Mouse (Mus musculus) spleen, adult 2 months (tissue): Measurements from ENCODE around the gene Gm10318. TPM values are rescaled to one million over a fixed set of nuclear protein-coding genes. Genes with fewer than 3 reads are reported as not detected.

Source experiments
- DNase-seq, 2 experiments: peaks; one replicate each; pipeline versions ENCODE4 v3.0.0 to v3.0.0-alpha.2; 2012 to 2021; ENCODE audit warnings: low spot score in 2 of 2, low read depth in 1 of 2
- H3K27ac ChIP-seq: fragments of 200-500 bp; 2 replicates; pipeline ENCODE4 v1.5.1; 2012; ENCODE audit warnings: low read length, inconsistent platforms; ENCODE audit not compliant: insufficient read depth
- H3K27me3 ChIP-seq: fragments of 200-500 bp; 2 replicates; pipeline ENCODE4 v1.6.1; 2012; ENCODE audit warnings: mild to moderate bottlenecking, moderate library complexity, low read length, inconsistent platforms; ENCODE audit not compliant: control insufficient read depth, insufficient read depth
- H3K36me3 ChIP-seq: fragments of 200-500 bp; 2 replicates; pipeline ENCODE4 v1.6.1; 2012; ENCODE audit warnings: mild to moderate bottlenecking, low read length, inconsistent platforms; ENCODE audit not compliant: control insufficient read depth, insufficient read depth
- H3K4me1 ChIP-seq: fragments of 200-500 bp; 2 replicates; pipeline ENCODE4 v1.6.1; 2011; ENCODE audit warnings: inconsistent platforms; ENCODE audit not compliant: control insufficient read depth, insufficient read depth, insufficient read length
- H3K4me3 ChIP-seq: fragments of 200-500 bp; 2 replicates; pipeline ENCODE4 v1.5.1; 2011; ENCODE audit warnings: mild to moderate bottlenecking, inconsistent platforms; ENCODE audit not compliant: insufficient read depth, insufficient read length; ENCODE audit errors: extremely low read depth
- CTCF ChIP-seq: fragments of 200-500 bp; IDR thresholded peaks from 2 replicates; pipeline ENCODE4 v1.5.1; 2011; ENCODE audit warnings: mild to moderate bottlenecking, inconsistent platforms; ENCODE audit not compliant: insufficient read depth, insufficient read length, insufficient replicate concordance; ENCODE audit errors: extremely low read depth
- POLR2A ChIP-seq: fragments of 200-500 bp; IDR thresholded peaks from 2 replicates; pipeline ENCODE4 v1.6.1; 2011; ENCODE audit warnings: low read depth, low read length, inconsistent platforms
- WGBS: fragments of 180-500 bp; shearing (Covaris S2); methylation state at CpG from one replicate; pipeline ENCODE4 v1.1.7; 2018; 5-methylcytosine and 5-hydroxymethylcytosine counted together
- polyA plus RNA-seq: library from polyadenylated mRNA; depleted of rRNA; stranded (reverse); fragments of >200 nt; gene quantifications from 2 replicates; pipeline ENCODE4 v1.2.3, GENCODE M21; 2012; rRNA removed

The Gm10318 gene
- polyA plus RNA-seq, 1 experiment: not detected

DNA sequence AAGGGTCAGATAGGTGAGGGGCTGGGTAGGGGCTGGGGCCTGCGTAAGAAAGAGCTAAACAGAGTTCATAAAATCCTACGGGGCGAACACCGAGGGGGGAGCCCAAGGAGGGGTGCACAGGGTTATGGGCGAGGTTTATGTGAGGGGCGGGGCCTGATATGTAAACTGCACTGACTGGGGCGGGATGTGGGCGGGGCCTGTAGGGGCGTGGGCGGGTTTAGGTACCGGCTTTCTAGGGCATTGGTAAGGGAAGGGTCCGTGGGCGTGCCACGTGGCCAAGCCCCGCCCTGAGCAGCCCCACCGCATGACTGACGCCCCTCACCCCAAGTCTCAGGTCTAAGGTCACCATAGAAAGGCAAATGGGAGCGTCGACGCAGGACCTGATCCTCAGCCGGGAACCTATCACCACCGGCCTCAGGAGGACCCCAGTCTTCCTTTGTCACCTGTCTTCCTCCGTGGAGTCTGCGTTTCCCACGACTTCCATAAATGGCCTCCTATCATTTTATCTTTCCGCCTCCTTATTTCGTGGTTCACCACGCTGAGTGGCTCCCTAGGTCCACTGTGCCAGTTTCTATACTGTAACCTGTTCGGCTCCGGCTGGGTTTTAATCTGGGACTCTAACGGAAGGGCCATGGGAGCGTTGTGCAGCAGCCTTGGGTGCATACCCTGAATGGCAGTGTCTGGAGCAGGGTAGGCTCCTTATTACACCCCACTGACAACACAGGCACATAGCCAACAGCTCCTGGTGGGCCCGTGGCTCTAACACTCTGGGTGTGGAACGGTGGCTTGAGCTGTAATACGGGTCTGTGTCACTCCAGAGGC, 50.4 kb downstream of the Gm10318 start:
- no peak overlapping the region for H3K27ac ChIP-seq
- H3K4me1 ChIP-seq: peaks cover 5% of the 10 kb centered on the region; the same call in 1 of the 2 replicates
- DNase-seq: no peak
- WGBS: 9% methylated on average over 34 of the region's 35 CpGs
- no peaks in the 10 kb centered on the region for H3K36me3 ChIP-seq
- H3K4me3 ChIP-seq: peak overlapping the region; percentile 33
- TF ChIP-seq CTCF: no peak
- TF ChIP-seq POLR2A: no peak
- H3K27me3 ChIP-seq: peaks cover 16% of the 10 kb centered on the region

Other genes with a start within 250 kb of the Gm10318 start
- 131 and 154 TPM in 2 replicates for gene Sumo3, start 246.8 kb upstream of the Gm10318 start, polyA plus RNA-seq
- gene Gm49325, start 246.7 kb upstream of the Gm10318 start, polyA plus RNA-seq: not detected in 2 replicates
- 31.4 and 34.0 TPM in 2 replicates for gene Ube2g2, start 230.6 kb upstream of the Gm10318 start, polyA plus RNA-seq
- gene Tspear, start 166.3 kb upstream of the Gm10318 start, polyA plus RNA-seq: 0.55 and 1.1 TPM in 2 replicates
- not detected in 2 replicates for gene Gm19402, start 162.1 kb upstream of the Gm10318 start, polyA plus RNA-seq
- gene Gm9508, start 155.6 kb upstream of the Gm10318 start, polyA plus RNA-seq: not detected in 2 replicates
- gene Gm10272, start 146.2 kb upstream of the Gm10318 start, polyA plus RNA-seq: not detected in 2 replicates
- gene Gm10024, start 141.4 kb upstream of the Gm10318 start, polyA plus RNA-seq: not detected in 2 replicates
- gene Gm10142, start 137.1 kb upstream of the Gm10318 start, polyA plus RNA-seq: 0.39 TPM in 1 of 2 replicates, not detected in the other
- gene Krtap12-1, start 132.3 kb upstream of the Gm10318 start, polyA plus RNA-seq: not detected in 2 replicates
- not detected in 2 replicates for gene Gm10100, start 126.4 kb upstream of the Gm10318 start, polyA plus RNA-seq
- gene Gm18596, start 110.2 kb upstream of the Gm10318 start, polyA plus RNA-seq: not detected in 2 replicates
- gene Gm9736, start 101.5 kb upstream of the Gm10318 start, polyA plus RNA-seq: not detected in 2 replicates
- not detected in 2 replicates for gene Gm3233, start 93.2 kb upstream of the Gm10318 start, polyA plus RNA-seq
- gene Gm3238, start 81.5 kb upstream of the Gm10318 start, polyA plus RNA-seq: not detected in 2 replicates
- gene Gm7138, start 75.9 kb upstream of the Gm10318 start, polyA plus RNA-seq: not detected in 2 replicates
- gene Gm3250, start 70.3 kb upstream of the Gm10318 start, polyA plus RNA-seq: not detected in 2 replicates
- gene Gm7137, start 64.7 kb upstream of the Gm10318 start, polyA plus RNA-seq: not detected in 2 replicates
- gene Gm9639, start 57.8 kb upstream of the Gm10318 start, polyA plus RNA-seq: not detected in 2 replicates
- gene Gm19668, start 53.7 kb upstream of the Gm10318 start, polyA plus RNA-seq: not detected in 2 replicates
- not detected in 2 replicates for gene Gm9507, start 41.0 kb upstream of the Gm10318 start, polyA plus RNA-seq
- gene Gm2696, start 38.2 kb upstream of the Gm10318 start, polyA plus RNA-seq: not detected in 2 replicates
- gene Krtap10-4, start 25.8 kb upstream of the Gm10318 start, polyA plus RNA-seq: not detected in 2 replicates
- not detected in 2 replicates for gene Krtap10-10, start 16.9 kb upstream of the Gm10318 start, polyA plus RNA-seq
- not detected in 2 replicates for gene Gm36176, start 6.1 kb upstream of the Gm10318 start, polyA plus RNA-seq
- gene Gm3285, start 9.1 kb downstream of the Gm10318 start, polyA plus RNA-seq: 0.09 TPM in 1 of 2 replicates, not detected in the other
- 0.70 and 1.2 TPM in 2 replicates for gene Lrrc3, start 49.7 kb downstream of the Gm10318 start, polyA plus RNA-seq
- gene Trpm2, start 117.7 kb downstream of the Gm10318 start, polyA plus RNA-seq: 51.6 and 52.3 TPM in 2 replicates
- 21.4 and 30.1 TPM in 2 replicates for gene 1810043G02Rik, start 125.7 kb downstream of the Gm10318 start, polyA plus RNA-seq
- 61.1 and 65.8 TPM in 2 replicates for gene Pfkl, start 157.2 kb downstream of the Gm10318 start, polyA plus RNA-seq
- 0.08 TPM in 1 of 2 replicates, not detected in the other for gene Dnmt3l, start 189.1 kb downstream of the Gm10318 start, polyA plus RNA-seq
- 4.0 and 4.6 TPM in 2 replicates for gene Aire, start 190.8 kb downstream of the Gm10318 start, polyA plus RNA-seq
- 78.1 and 82.7 TPM in 2 replicates for gene Icosl, start 216.4 kb downstream of the Gm10318 start, polyA plus RNA-seq